Mouse (Mus musculus) 3134 (cell line): ENCODE results near the gene Psat1.

ENCODE experiments used
- DNase-seq: peaks from one replicate; pipeline ENCODE4 v3.0.0-alpha.2; 2011; ENCODE audit warnings: low spot score; ENCODE audit not compliant: insufficient read length; ENCODE audit errors: extremely low read depth

Gene Psat1

DNA sequence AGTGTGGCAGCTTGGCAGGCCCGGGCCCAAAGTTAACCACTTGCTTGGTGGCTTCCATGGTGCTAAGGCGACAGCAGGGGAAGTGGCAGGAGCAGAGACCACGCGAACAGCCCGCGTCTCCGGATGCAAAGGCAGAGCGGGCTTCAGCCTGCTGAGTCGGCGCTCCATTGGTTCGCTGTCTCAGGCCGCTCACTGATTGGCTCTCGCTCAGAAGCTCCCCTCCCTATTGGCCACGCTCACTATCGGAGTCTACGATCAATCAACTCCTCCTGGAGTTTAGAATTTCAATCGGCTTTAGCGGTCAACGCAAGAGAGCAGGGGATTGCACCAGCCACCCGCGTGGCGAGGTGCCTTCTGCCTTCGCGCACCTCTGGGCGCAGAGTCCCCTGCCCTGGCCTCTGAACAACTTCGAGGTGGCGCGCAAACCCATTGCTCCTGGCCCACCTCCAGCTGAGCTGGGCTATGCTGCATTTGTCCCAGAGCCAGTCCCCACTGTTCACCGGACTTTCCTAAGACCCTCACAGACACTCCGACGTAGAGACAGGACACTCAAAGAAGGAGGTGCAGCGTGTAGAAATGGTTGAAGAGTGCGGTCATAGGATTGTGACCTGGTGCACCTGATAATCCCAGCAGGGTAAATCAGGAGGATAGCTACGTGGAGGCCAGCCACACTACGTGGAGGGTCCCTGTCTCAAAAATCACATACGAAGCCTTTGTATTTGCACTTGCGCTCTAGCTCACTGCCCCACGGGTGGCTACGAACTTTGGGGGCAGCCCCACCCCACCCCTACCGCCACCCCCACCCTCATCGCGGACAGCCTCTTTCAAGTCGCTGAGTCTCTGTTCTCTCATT is 22.0 kb downstream of the Psat1 start:
- DNase-seq, result peak; percentile 94

DNA sequence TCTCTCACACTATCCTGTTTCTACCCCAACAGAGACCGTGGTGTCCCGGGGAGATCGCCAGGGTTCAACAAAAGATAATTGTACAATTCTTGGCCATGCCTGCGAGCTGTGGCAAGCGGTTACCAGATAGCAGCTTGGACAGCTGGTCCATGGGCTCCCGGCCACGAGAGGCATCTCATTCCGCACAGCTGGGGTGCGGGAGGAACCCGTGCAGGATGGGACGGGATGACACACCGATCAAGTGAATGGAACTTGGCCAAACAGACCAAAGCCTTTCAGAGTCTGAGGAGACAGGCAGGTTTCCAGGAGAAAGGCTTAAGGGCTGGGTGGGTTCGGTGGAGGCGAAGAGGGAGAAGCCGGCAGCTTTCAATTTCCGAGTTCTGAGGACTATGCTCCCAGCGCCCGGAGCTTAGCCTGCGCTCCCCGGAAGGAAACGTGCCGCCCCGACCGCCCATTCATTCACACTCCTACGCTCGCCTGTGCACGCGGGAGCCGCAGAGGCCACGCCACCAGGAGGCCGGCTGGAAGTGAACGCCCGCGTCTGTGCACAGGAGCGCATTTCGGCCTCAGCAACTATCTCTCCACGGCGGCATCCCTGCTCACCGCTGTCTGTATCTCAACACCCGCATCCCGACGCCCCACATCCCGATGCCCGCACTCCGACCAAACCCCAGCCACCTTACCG is 22.8 kb downstream of the Psat1 start:
- DNase-seq, result no peak

- DNase-seq, result peak; percentile 47
These were observed 23.7 kb downstream of the Psat1 start for GRCm38 (mm10) chr19:15923426-15923825.

DNA sequence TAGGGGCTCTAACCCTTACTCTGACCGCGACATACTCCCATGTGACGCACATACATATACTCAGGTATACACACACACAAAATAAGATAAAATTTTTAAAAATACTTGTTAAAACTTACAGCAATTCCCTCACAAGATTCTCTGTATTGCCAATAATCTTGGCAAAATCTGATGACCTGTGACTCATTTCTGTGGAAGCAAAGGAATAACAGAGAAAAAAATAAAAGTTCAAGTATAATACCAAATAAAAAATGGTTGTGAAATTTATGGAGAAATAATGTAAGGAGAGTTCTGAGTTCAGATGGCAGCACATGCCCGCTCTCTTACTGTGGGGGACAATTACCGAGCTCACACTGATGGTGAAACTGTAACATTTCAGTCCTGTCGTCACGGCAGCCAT is 27.8 kb downstream of the Psat1 start:
- DNase-seq, result no peak

DNA sequence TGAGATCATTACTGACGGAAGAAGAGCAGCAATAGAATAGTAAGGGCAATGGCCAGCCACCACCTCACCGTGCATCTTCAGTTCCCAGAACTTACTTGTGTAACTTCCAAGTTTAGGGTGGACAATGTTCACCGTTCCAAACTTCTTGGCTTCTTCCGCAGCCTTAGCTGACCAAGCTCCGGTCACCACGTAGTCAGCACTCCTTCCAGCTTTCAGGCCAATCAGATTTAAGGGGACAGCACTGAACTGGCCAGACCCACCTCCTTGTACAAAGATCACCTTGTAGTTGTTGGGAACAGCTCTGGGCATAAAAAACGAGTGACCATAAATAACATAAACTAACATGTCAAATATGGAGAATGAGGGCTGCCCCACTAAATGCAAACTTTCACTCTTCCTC is 29.0 kb downstream of the Psat1 start:
- DNase-seq, result no peak

- no peak for DNase-seq
These were observed 33.7 kb downstream of the Psat1 start for GRCm38 (mm10) chr19:15913249-15913997.

DNA sequence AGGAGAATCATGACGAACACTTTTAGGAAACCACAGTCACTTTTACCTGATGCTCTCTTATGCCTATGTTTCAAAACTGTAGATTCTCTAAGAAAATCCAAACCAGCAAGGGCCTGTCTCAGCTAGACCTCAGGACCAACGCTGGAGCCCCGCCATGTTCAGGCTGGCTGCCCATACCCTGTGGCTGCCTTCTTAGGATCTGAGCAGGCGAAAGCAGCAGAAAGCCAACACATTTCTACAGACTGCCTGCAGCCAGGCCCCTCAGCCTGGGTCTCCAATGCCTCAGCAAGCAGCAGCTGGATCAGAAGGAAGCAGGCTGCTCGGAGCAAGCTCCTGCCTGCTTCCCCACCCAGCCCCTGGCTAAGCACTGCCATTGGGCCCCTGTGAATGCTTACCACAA is 35.7 kb downstream of the Psat1 start:
- no peak for DNase-seq

- no peak for DNase-seq
These were observed 36.1 kb downstream of the Psat1 start for GRCm38 (mm10) chr19:15910987-15911386.

DNA sequence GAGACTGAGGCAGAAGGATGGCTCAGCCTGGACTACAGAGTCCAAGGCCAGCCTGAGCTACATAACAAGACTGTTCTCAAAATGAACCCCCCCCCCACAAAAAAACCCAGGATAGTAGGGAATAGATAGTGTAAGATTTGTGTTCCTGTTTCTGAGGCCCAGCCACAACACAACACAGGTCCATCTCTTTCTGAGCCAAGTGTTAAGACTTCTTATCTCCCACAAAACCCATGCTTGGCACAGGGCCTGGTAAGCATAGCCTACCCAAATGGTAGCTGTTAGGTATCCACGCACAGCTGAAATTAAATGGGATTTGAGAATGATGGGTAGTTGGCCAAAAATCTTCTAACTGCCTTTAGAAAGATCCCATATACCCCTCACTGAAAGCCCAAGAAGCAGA is 36.6 kb downstream of the Psat1 start:
- no peak for DNase-seq

DNA sequence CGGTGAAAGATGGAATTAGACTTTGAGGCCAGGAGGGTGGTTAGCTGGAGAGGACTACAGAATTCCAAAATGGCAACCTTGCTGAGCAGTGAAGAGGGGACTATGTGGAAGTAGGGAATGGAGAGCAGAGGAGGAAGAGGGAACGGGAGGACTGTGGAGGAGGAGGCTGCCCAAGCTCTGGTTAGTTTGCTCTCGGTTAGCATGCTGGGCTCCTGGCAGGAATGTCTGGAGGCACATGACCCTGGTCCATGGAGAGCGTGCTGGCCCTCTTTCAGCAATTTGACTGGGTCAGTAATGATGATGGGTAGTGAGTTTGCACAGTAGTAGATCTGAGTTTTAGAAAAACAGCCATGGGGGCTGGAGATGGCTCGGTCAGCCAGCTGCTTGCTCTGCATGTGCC is 39.1 kb downstream of the Psat1 start:
- no peak for DNase-seq

DNA sequence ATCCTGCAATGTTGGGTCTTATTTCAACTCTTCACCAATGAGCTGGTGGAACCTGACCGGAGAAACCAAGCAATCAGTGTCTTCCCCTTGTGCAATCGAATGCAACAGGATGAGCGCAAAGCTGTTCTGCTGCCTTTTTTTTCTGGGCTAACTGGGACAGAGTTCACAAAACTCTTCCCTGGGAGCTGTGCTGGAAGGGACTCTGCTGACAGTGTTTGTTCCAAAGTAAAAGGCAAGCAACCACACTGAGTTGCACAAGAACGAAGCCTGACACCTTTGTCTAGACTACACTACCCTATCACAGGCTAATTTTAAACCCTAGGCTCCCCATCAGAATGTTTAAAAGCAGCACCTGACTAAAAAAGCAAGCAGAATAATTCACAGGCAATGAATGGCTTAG is 42.4 kb downstream of the Psat1 start:
- DNase-seq, result no peak

DNA sequence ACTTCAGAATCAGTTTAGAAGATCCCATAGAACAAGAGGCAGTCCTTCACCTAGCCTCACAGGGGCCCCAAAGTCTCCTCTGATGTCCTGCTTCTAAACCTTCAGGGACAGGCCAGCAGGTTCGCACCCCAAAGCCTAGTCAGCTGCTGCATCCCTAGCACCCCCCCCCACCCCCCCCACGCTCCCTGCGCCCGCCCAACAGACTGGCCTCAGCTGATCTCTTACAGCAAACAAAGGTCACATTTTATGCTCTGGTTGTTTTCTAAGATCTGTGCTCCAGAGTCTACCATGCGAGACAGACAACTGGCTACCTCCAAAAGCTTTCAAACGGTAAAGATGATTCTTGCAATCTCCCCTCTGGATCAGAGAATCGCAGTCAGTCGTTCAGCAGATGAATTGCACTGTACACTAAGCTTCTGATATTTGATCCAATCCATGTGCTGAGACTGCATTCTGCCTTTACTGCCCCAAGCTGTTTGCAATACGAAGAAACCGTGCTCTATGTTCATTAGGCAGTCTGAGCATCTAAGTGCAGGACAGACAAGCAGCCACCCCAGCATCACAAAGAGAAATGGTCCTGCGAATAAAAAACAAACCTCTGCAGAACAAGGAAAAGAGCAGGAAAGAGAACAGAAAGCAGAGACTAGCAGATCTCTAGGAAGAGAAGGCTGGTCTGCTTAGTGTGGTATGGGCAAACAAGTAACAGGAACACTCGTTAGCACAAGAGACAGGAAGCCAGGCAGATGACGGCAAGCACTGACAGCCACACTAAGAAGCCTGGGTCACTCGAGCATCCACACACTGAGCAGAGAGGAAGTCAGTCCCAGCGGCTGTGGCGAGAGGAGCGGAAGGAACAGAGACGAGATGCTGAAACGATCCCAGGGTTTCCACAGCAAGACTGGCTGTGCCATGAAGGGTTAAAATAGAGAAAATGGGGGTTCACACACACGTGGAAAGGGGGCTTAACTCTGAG is 43.3 kb downstream of the Psat1 start:
- DNase-seq, result no peak

GRCm38 (mm10) chr19:15895681-15896080 is 51.5 kb downstream of the Psat1 start:
- no peak for DNase-seq

GRCm38 (mm10) chr19:15892146-15892545 is 55.0 kb downstream of the Psat1 start:
- DNase-seq, result no peak

GRCm38 (mm10) chr19:15888466-15888865 is 58.7 kb downstream of the Psat1 start:
- no peak for DNase-seq

DNA sequence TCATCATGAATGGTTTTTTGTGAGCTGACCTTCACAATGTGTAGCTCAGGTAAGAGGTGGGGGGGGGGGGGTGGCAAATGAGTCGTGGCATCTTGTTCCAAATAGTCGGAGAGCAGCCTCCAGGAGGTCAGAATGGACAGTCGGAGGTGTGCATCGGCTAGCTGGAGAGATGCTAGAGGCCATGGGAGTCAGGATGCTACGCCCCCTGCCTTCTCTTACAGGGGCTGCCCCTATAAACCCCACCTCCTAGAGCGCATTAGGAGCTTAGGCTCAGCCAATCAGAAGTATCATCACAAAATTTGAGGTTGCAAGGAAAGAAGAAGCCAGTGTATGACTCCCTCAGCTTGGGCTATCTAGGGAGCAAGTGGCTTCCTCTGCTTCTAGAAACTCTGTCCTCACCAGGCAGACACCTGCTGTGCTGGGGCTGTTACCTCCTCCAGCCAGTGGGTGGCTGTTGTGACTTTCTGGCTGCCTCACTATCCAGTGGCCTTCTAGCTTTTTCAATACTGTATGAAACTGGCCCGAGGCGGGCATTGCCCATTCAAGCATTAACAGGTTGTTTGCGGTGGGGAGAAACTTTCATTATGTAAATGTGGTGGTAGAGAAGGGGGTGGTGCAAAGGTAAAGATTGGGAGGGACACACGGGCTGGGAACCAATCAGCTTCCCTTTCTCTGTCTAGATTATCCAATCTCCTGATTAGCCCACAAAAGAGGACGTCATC is 64.3 kb downstream of the Psat1 start:
- no peak for DNase-seq

DNA sequence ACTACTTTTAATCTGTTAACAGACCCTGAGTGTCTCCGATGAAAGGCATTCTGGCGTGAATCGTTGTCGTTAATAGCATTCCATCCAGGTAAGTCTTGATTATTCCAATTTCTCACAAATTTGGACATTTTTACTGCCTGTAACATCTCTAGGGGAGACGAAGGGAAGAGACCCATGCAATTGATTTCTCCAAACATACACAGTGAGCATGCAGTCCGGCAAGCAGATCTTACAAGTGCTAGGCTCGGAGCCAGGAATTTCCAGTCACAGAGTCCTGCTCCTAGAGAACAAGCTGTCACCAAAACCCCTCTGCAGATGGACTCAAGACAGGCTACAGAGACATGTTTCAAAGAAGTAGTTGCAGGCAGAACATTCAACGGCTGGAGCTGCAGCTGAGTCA is 66.4 kb downstream of the Psat1 start:
- no peak for DNase-seq

DNA sequence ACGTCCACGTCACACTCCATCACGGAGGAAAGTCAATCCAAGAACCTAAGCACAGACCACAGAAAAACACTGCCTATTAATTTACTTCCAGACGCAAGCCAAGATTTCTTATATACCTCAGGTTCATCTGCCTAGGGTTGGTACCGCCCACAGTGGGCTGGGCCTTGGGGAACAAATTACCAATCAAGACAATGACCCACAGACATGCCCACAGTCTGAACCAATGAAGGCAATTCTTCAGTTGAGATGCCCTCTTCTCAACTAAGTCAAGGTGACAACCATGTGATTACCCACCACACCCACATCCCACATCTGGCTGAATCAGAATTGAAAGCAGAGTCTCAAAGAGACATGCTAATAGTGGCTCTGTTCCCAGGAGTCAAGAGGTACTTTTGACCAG is 67.9 kb downstream of the Psat1 start:
- no peak for DNase-seq

DNA sequence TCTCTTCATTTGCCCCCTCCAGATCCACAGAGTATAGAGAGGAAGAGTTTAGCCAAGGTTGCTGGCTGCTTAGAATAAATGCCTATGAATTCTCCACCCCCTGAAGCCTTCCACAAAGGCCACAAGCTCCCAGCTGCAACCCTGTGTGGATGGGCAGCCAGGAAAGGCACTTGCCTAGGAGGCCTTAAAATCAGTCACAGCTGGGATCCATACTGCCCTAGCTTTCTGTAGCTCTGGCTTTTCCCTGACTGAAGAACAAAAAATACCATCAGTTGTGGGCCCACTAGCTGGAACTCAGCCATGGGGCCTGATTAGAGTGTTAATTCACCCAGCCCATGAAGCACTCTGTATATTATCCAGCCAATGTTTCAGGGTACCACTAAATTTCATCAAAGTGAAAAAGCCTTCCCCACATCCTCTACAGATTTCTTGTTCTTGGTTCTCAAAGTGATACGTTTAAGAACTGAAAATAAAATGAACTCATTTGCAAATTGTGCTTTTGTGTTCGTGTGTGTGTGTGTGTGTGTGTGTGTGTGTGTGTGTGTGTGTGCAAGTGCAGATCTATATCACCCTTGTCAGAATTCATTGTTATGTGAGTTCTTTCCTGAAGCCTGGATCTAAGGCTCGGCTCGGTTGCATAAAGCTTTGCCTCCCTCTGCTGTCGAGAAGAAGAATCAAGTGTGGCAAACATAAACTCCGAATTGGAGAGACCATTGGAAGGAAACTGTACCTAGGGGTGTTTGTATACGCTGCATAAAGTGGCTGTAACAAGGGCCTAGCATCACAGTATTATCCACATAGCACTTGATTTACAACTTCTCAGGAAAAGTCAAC is 78.1 kb downstream of the Psat1 start:
- no peak for DNase-seq
